Mouse (Mus musculus): ENCODE data around the gene Adgrg1.

Adgrg1 gene

DNA sequence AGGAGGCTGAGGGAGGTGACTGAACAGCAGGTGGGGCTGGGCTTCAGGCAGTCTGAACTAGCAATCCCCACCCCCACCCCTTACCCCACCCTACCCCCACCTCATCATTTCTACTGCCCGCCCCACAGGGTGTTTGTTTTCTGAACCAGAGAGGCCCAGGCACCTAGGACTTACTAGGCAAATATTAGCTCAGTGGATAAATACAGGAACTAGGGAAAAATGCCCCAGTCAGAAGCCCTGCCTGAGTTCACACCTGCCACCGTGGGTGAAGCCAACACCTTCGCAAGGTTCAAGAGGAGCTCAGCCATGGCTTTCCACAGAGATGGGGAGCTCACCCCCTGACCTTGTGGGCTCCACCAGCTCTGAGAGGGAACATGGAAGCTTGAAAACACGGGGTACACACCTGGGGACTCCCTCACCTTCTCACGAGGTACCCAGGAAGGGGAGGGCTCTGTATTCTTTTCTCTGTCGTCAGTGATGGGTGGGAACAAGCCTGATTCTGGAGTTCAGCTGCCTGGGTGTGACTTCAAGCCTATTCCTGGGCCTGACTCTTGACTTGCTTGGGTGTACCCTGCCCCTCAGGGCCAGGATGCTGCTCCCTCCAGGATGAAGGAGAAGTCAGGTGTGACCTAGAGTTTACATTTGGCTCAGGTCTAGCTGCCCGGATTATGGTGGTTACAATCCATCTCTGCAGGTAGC, at the start of gene Adgrg1:
Gene Adgrg1 (plus strand): TSS at position 285 of the 699 bp plus-strand sequence.
- DNase-seq (ENCODE audit: low spot score in 2 of 2) = no peak

DNA sequence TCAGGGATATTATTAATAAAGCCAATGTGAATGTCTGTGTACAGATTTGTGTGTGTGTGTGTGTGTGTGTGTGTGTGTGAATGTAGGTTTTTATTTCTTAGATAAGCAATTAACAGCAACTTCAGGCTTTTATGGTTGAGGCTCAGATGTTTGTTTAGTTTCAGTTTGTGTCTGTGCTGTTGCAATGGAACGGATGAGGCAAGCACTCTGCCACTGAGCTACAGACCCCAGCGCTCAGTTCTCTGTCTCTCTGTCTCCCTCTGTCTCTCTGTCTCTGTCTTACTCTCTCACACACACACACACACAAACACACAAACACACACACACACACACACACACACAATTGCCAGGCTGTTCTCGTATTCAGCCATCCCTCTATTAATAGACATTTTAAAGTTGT, 46.3 kb upstream of the Adgrg1 start:
- DNase-seq (ENCODE audit: low spot score in 2 of 2) = no peak

DNA sequence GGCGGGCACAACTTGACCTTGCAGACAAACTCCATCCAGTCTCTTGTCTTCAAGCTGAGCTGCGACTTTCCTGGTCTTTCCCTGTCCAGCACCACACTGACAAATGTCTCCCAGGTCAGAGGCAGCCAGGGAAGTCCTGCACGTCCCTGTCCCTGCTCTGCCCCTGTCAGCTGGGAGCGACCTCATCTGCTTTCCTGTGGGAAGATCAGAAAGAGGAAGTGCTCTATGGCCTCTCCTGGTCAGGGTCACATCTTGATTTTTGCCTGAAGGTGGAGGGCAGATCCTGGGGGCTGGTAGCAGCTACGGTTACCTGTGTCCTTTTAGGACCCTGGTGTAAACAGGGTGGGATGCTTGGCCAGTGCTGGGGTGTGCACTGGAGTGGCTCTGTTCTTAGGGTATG, 40.6 kb upstream of the Adgrg1 start:
- no peak for DNase-seq (ENCODE audit: low spot score in 2 of 2)

DNA sequence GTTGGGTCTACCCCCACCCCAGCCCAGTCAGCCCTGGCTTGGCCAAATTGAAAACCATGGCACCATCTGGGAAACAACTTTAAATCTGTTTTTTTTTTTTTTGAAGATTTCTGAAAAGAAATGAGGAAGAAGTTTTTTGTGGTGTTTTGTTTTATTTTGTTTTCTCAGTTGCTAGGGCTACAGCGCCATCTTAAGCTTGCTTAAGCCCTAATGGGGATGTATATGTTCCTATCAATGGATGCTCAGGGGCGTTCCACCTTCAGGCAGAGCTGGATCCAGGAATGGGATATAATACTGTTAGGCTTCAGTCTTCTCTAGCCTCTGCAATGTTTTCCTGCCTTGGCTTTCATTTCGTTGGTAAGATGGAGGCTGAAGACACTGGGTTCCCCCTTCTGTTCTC, 39.4 kb upstream of the Adgrg1 start:
- no peak for DNase-seq (ENCODE audit: low spot score in 2 of 2)

DNA sequence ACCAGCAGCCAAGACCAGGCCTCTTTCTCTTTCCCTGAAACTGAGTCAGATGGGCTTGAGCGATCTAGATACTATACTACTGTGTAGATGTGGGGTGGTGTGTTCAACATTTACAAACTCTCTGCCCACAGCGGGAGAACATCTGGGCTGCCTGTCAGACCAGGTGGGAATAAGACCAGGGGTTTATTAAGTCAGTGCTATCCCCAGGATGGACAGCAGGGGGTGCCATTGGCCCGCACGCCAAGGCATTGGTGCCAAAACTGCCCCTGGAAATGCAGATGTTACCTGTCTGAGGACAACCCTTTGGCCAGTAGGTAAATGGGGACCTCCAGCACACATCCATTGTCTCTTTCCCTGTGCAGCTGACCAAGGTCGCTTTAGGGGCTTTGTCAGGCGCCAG, 32.0 kb upstream of the Adgrg1 start:
- DNase-seq (ENCODE audit: low spot score in 2 of 2) = peak; percentile 49 to 54

DNA sequence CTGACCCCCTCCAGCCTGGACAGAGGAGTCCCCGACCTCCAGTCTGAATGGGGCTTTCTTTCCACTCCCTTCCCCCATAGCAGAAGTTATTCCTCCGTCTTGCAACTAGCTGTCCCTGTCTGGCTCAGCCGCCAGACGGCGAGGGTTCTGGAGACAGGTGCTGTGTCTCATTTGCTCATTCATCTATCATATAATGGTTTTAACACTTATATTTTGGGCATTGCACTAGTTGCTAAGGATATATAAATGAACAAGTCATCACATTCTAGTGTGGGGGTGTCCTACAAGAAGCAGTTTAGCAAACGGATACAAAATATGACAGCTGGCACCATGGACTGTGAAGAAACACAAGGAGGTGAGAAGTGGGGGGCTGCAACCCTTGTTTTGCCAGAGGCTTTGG, 29.4 kb upstream of the Adgrg1 start:
- DNase-seq (ENCODE audit: low spot score in 2 of 2) = no peak

DNA sequence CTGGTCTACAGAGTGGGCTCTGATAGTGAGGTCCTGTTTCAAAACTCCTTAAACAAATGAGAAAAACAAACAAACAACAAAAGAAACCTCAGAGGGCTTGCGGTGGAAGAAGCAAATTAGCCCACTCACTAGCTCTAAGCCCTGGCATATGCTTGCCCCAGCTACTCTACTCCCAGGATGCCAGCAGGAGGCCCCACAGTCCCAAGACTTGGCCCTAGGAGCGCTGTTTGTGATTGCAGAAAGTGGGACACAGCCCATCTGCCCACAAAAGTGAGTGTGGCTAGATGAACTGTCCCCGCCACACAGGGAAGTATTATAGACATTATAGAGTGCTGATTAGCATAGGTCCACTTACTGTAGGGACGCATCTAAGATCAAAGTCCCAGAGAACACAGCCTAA, 26.1 kb upstream of the Adgrg1 start:
- no peak for DNase-seq (ENCODE audit: low spot score in 2 of 2)

DNA sequence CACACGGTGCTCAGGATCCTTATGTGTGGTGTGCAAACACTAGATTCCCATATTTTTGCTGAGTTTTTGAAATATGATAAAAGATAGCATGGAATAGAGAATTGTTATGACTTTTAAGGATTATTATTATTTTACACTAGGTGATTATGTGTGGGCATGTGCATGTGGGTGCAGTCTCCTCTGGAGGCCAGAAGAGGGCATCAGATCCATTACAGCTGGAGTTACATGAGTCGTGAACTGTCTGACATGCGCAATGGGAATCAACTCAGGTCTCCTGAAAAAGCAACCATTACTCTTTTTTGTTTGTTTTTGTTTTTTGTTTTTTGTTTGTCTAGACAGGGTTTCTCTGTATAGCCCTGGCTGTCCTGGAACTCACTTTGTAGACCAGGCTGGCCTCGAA, 25.5 kb upstream of the Adgrg1 start:
- no peak for DNase-seq (ENCODE audit: low spot score in 2 of 2)

DNA sequence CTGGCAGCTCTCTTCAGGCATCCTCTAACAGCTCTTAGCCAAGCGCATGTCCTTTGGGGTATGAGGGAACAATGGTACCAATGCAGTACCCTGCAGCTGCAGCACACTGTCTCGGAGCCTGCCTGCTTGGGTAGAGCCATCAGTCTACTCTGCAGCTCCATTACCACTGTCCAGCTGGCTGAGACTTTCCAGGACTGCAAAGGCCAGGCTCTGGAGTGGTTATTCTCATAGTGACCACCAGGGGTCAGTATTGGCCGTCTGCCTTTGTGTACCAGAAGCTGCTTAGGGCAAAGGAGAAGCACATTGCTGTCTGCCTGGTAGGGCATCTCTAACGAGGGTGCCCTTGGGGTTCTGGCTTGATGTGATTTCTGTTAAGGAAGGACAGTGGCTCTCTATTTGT, 24.5 kb upstream of the Adgrg1 start:
- peak; percentile 68 to 75 for DNase-seq (ENCODE audit: low spot score in 2 of 2)

DNA sequence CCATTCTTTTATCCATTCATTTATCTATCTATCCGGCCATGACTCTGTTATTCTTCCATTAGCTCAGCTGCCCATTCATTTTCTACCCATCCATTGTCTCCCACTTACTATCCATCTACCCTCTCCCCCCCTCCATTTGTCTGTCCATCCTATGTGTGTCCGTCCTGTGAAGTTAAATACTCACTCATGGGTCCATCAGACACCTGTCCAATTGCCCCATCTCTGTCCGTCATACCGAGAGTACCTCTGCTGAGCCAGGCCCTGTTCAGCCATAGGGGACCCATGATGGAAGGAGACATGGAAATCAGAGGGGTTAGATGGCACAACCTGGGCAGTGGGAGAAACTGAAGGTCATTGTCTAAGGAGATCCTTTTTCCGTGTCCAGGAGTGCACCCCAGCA, 24.1 kb upstream of the Adgrg1 start:
- no peak for DNase-seq (ENCODE audit: low spot score in 2 of 2)

DNA sequence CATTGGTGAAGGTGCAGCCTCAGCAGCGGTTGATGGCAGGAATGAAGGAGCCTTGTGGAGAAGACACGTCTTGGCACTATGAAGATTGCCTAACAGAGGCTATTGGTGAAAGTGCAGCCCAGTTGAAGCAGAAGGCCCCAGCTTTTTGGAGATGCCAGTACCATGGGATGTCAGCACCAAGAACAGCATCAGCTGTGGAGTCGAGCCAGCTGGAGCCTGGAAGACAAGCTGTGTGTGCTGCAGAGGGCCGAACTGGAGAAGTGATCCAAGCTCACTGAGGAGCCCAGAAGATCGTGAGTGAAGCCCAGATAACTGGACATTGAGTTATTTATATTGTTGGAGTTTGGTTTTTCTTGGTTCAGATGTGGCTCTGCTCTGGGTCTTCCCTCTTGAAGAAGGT, 22.5 kb upstream of the Adgrg1 start:
- no peak for DNase-seq (ENCODE audit: low spot score in 2 of 2)

DNA sequence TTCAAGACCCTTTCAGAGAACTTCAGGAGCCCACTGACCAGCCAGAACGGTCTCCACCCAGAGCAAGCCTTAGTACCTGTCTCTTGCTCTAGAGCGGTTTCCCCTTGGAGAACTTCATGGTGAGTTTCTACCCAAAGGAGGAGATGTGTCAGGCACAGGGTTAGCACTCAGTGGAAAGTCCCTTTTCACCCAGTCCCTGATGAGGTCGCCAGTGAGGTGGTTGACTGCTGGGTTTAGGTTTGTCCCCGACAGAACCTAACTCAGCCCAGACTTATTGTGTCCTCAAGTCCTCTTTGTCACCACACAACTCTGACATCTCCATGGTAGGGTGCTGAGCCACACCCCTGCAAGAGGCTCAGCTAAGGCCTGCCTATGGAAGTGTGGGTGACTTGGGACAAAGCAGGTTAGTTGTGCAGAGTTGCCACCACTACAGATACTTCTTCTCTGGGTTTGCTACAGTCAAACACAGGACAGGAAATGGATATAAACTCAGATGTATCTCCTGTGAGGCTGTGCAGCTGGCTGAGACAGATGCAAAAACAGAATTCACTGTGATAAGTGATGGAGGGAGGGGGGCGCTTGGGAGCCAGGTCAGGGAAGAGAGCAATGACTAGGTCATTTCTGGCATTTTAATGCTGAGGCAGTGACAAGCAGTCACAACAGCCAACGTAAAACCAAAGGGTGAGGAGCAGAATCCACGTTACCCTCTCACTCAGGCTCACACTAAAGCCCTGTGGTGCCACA, 20.8 kb upstream of the Adgrg1 start:
- no peak for DNase-seq (ENCODE audit: low spot score in 2 of 2)

DNA sequence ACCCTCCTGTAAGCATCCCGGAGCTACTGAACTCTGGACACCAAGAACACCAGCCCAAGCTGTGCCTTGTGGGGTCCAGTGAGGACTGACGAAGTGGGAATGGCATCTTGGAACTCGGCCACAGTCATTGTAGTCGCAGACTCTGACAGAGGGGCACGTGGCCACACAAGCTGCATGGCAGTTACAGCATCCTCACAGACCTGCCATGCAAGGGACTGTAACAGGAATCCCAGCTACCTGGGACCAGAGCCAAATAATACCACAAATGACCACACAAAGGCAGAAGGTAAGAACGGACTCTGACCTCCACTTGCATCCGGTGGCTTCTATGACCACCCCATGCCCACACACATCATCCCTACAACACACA, 20.2 kb upstream of the Adgrg1 start:
- peak in 1 of 2 experiments; percentile 8 for DNase-seq (ENCODE audit: low spot score in 2 of 2)

DNA sequence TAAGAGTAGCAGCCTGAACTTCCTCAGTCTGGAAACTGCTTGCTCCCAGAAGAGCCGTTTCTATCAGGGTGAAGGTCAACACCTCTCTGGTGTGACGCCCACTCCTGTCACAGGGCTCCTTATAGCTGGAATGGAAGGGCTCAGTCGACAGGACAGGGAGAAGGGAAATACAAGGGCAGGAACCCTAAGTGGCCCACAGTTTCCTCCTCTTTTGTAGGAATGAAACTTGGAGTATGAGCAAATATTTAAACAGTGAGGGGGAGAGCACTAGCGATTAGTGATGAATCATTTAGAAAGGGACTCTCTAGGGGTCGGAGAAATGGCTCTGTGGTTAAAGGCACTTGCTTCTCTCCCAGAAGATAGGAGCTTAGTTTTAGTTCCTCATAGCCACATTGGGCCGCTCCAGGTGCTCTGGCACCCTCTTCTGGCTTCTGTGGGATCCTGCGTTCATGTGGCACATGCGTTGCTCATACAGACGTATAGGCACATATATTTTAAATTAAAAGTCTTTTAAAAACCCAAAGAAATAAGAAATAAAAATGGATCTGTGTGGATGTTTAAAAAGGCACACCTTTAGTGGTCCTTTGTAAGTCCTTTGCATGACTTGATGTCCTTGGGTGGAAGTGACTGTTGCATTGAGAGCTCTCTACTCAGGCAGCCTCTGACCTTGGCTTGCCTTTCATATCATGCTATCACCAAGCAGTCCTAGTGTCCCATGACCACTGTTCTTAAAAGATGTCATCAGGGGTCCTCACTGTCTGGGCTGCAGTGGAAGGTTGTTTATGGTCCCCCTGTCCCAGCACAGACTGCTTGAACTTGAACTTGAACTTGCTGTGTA, 19.4 kb upstream of the Adgrg1 start:
- peak; percentile 16 to 55 for DNase-seq (ENCODE audit: low spot score in 2 of 2)

DNA sequence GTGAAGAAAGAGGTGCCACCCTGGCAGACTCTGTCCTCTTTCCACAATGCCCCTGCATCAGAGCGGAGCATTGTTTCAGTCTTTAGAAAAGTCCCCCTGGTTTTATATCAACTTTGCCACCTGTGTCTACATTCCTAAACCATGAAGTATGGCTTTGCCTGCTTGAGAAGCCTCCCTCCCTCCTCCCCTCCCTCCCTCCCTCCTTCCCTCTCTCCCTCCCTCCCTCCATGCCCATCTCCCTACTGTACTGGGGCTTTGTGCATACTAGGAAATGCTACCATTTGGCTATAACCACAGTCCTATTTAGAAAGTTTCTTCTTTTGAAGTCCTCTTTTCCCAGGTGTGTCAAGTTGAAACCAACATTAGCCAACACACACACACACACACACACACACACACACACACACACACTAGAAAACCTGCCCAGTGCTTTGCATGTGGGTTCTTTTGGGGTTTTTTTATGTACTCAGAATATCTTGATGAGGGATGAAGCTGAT, 18.4 kb upstream of the Adgrg1 start:
- no peak for DNase-seq (ENCODE audit: low spot score in 2 of 2)

DNA sequence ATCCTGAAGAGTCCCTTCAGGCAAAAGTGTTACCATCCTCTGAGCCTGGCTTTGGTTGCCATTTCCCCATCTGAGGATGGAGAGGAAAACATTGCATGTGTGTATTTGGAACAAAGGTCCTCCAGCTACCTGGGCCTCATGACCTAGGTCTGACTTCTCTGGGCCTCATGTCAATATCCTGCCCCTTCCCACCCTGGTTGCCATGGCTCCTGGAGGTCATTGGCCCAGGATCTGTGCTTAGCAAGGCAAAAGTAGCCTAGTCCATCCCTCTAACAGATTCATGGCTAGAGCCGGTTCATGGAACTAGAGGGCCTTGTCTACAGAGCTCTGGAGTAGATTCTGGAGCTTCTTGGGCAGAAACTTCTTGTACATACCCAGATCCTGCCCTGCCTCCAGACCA, 12.3 kb upstream of the Adgrg1 start:
- no peak for DNase-seq (ENCODE audit: low spot score in 2 of 2)

DNA sequence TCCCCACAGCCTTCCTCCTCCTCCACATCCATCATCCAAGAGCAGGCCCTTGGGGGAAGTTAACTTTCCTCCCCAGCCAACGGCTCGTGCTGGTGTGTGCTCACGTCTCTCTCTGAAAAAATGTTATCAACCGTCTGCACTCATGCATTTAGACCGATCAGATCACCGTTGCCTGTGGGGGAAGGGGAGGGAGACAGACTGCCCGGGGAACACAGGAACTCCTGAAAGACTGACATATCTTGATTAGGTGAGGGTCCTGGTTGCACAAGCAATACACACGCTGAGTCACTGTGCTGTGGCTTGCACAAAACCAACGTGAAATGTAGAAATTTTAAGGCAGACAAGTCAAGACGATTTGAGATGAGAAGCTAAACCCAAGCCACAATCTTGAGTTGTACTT, 9.7 kb upstream of the Adgrg1 start:
- DNase-seq (ENCODE audit: low spot score in 2 of 2) = peak in 1 of 2 experiments; percentile 42

DNA sequence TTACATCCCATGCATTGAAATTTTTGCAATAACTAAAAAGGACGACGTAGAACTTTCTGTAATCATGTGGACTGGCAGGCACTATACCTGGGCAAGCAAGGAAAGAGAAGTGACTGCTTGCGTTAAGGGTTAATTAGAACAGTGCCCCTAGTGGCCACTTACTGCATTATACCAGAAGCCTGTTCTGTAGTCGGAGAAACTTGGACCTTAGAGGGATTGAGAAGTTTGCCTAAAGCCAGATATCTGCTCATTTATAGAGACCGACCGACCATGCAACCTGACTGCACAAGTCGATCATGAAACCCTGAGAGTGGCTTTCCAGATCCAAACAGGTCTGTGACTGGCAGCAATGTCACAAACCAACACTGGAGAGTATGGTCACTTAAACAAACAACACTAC, 8.0 kb upstream of the Adgrg1 start:
- peak in 1 of 2 experiments; percentile 21 for DNase-seq (ENCODE audit: low spot score in 2 of 2)

DNA sequence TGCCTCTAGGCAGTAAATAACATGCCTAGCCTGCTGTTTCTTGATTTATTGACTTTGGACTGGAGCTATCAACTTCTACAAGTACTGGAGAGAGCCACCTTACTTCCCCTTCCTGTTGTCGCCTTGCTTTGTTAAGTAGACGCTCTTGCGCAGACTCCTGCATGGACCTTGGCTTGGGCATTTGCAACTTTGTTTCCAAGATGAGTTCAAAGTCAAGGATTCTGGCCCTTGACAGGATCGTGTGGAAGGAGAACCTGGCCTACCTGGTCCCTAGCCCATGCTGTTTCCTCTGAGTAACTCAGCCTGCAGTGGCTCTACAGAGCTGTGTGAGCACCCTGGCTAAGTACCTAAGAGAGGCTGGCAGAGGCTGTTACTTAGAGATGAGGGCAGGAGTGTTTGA, 7.5 kb upstream of the Adgrg1 start:
- DNase-seq (ENCODE audit: low spot score in 2 of 2) = no peak

DNA sequence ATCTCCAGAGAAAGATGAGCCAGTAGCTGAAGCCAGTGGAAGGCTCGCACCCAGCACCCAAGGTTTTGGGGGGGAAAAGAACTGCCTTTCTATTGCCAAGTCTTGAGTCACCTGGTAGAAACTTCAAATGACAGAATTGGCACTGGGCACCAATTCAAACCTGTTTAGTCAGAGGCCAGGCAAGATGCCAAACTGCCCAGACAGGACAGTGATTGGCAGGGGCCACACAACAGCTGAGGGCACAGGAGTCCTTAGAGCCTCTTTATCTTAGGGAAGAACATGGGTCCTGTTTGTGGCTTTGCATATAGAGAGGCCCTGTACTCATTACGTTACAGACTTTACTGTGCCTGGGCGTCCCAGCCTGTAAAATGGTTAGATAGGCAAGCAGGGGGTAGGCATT, 7.0 kb upstream of the Adgrg1 start:
- peak; percentile 65 to 73 for DNase-seq (ENCODE audit: low spot score in 2 of 2)

DNA sequence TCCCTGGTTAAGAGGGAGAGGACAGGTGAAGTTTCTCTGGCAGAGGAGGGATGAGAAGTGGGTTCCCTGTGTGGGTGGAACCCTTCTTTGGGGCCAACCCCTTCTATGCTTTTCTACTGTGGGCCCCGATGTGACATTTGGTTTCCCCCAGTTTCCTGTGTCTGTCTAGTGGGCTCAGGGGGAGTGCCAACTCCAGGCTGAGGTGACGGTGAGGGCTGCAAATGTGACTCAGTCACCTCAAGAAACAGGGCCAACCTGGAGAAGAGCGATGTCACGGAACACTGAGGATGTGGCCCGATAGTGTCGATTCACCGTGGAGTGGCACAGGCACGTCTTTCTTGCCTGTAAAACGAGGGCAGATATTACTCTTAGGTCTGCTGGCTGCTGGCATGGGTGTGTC, 1.3 kb upstream of the Adgrg1 start:
- no peak for DNase-seq (ENCODE audit: low spot score in 2 of 2)

DNA sequence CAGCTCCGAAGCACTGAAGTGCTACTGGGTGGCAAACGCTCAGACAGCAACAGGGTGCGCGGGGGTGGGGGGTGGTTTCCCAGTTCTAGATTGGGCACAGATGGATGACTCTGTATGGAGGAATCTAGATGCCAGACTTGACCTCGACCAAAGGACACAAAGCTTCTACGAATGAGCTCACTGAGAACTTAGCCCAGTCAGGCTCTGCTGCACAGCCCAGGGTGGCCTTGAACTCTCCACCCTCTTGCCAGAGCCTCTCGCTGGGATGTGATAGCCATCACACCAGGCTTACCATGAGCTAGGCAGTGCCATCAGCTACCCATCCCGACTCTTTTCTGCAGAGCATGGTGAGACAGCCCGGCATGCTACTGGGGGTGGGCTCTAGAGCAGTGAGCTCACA, 765 bp upstream of the Adgrg1 start:
- DNase-seq (ENCODE audit: low spot score in 2 of 2) = no peak

All from urinary bladder, postnatal 36 days (tissue).